Mouse (Mus musculus): ENCODE data around the gene Kctd3. TPM values are rescaled to one million over a fixed set of nuclear protein-coding genes. Genes with fewer than 3 reads are reported as not detected.
"Not testable (repeated sequence)": the region's sequence is repeated elsewhere in the genome, so short reads cannot be mapped to it uniquely, and the experiment has no call there.

The Kctd3 gene
- polyA plus RNA-seq, 1 experiment: 10.4 TPM

DNA sequence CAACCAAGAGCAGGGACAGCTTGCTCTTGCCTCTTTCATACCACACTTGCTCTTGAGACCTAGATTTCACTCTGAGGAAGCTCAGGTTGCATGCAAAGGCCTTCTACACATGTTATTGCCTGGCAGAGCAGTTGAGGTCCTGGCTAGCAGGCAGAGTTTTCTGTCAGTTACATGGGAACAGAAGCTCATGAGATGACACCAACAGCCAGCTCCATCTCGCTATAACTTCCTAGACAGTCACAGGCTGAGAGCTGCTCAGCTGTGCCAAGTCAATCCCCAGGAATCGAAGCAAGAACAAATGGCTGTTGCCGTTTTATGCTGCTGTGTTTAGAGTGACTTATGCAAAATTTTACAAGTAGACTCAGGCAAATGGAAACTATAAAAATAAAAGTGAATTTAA lies 38.7 kb upstream of the Kctd3 start:
- Histone ChIP-seq H3K4me3 (ENCODE audit: insufficient read depth, low read length) (no peak overlapping the region), H3K27ac (ENCODE audit: insufficient read depth, low read depth, low read length) (no peak overlapping the region), H3K4me1 (ENCODE audit: control insufficient read depth, insufficient read depth, low read length) (peaks cover 2% of the 10 kb centered on the region; the same call in 1 of the 2 replicates)
- no peak for TF ChIP-seq CTCF (IDR thresholded peaks at IDR 0.05; ENCODE audit: low read depth, low read length)
- TF ChIP-seq POLR2A (IDR thresholded peaks at IDR 0.05; ENCODE audit: borderline replicate concordance, low read depth, low read length): no peak

DNA sequence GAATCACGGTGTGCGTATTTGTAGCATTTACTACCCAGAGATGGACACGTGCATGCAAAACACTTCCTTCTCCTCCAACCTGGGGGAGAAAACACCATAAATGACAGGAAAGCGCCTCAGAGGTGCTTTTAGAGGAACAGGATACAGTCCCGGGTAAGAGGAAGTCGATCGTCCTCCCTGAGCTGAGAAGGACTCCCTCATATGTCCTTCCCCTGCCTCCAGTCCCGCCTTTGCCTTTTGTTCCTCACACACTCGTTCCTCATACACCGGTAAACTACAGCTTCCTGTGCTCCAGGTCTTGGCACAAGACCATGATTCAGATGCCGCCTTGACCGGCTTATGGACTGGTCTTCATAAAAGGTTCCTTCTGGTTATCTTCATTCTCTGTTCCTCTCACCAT lies 33.6 kb upstream of the Kctd3 start:
- Histone ChIP-seq H3K4me1 (ENCODE audit: control insufficient read depth, insufficient read depth, low read length) (no peaks in the 10 kb centered on the region), H3K27ac (ENCODE audit: insufficient read depth, low read depth, low read length) (no peak overlapping the region), H3K4me3 (ENCODE audit: insufficient read depth, low read length) (no peak overlapping the region)
- TF ChIP-seq CTCF (IDR thresholded peaks at IDR 0.05; ENCODE audit: low read depth, low read length) (no peak), POLR2A (IDR thresholded peaks at IDR 0.05; ENCODE audit: borderline replicate concordance, low read depth, low read length) (no peak)

DNA sequence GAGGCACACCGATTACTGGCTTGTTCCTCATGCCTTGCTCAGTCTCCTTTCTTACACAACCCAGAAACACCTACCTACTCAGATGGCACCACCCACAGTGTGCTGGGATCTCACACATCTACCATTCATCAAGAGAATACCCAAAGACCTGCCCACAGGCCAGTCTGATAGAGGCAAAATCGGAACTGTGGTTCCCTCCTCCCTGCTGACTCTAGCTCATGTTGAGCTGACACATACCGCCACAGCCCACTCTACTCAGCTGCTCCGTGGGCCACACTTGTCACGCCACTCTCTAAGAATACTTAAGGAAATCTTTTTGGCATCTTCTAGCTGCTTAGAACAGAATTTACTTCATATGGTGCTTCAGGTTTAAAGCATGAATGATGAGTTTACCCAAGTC lies 31.7 kb upstream of the Kctd3 start:
- Histone ChIP-seq H3K27ac (ENCODE audit: insufficient read depth, low read depth, low read length) (no peak overlapping the region), H3K4me3 (ENCODE audit: insufficient read depth, low read length) (no peak overlapping the region)
- TF ChIP-seq CTCF (IDR thresholded peaks at IDR 0.05; ENCODE audit: low read depth, low read length): no peak
- TF ChIP-seq POLR2A (IDR thresholded peaks at IDR 0.05; ENCODE audit: borderline replicate concordance, low read depth, low read length): no peak

DNA sequence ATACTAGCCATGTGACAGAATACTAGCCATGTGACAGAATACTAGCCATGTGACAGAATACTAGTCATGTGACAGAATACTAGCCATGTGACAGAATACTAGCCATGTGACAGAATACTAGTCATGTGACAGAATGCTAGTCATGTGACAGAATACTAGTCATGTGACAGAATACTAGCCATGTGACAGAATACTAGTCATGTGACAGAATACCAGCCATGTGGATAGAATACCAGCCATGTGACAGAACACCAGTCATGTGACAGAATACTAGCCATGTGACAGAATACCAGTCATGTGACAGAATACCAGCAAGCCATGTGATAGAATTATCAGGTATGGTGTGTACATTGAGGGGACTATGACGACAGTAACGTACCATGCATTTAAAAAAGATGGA lies 25.2 kb upstream of the Kctd3 start:
- not testable (repeated sequence) for H3K27ac ChIP-seq (ENCODE audit: insufficient read depth, low read depth, low read length); H3K4me3 ChIP-seq (ENCODE audit: insufficient read depth, low read length); H3K4me1 ChIP-seq (ENCODE audit: control insufficient read depth, insufficient read depth, low read length)

More for the DNA sequence above, 31.7 kb upstream of the Kctd3 start:
- H3K4me1 ChIP-seq (ENCODE audit: control insufficient read depth, insufficient read depth, low read length): no peaks in the 10 kb centered on the region

DNA sequence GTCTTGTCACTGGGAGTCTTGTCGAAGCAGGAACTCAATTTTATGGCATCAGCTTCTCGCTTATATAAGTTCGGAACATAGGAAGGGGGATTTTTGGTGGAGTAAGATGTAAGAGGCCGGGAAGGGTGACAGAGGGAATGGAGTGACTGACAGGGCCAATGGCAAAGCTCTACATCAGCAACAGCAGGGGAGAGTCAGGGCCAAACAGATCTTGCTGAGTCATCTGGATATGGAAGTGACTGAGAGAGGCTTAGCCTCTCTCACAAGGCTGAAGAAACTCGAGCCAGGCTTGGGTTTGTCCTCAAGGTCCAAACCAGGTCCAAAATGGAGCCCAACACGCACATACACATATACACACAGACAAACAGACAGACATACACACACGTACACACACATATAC lies 23.3 kb upstream of the Kctd3 start:
- H3K27ac ChIP-seq (ENCODE audit: insufficient read depth, low read depth, low read length): no peak overlapping the region
- no peaks in the 10 kb centered on the region for H3K4me1 ChIP-seq (ENCODE audit: control insufficient read depth, insufficient read depth, low read length)
- TF ChIP-seq CTCF (IDR thresholded peaks at IDR 0.05; ENCODE audit: low read depth, low read length): no peak
- no peak for TF ChIP-seq POLR2A (IDR thresholded peaks at IDR 0.05; ENCODE audit: borderline replicate concordance, low read depth, low read length)
- no peak overlapping the region for H3K4me3 ChIP-seq (ENCODE audit: insufficient read depth, low read length)

DNA sequence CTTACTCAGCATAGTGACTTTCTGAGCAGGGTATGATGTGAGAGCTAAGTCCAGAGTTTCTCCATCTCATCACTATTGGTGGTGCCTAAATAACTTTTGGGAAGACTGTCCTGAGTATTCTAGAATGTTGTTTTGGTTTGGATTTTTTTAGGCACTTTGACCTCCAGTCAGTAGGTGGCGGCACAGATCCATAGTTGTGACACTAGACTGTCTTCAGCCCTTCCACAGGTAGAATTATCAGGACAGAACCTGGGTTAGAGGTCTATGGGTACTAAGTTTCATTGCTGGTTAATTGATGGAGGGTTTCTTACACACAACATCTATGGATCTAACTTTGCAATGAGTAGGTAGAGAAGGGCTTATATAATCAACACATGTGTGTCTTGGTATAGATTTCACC lies 20.6 kb upstream of the Kctd3 start:
- Histone ChIP-seq H3K4me3 (ENCODE audit: insufficient read depth, low read length) (no peak overlapping the region), H3K27ac (ENCODE audit: insufficient read depth, low read depth, low read length) (no peak overlapping the region), H3K4me1 (ENCODE audit: control insufficient read depth, insufficient read depth, low read length) (no peaks in the 10 kb centered on the region)
- TF ChIP-seq POLR2A (IDR thresholded peaks at IDR 0.05; ENCODE audit: borderline replicate concordance, low read depth, low read length) (no peak), CTCF (IDR thresholded peaks at IDR 0.05; ENCODE audit: low read depth, low read length) (no peak)

DNA sequence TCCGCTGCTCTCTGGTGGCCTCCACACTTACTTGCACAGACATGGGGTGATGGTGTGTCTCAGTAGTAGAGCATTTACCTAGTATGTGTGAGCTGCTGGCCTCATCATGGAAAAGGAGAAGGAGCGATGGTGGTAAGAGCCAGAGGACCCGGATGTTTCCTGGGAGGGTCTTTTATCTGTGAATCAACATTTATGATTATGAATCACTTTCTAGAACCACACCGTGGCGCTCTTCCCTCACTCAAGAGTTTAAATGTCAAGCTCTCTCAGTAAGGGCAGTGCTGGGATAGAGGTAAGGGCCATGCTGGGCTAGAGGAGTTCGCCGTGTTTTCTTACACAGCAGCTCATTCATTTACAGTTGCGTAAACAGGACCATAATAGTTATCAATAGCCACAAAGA lies 19.2 kb upstream of the Kctd3 start:
- no peak overlapping the region for H3K4me3 ChIP-seq (ENCODE audit: insufficient read depth, low read length)
- H3K4me1 ChIP-seq (ENCODE audit: control insufficient read depth, insufficient read depth, low read length): no peaks in the 10 kb centered on the region
- TF ChIP-seq CTCF (IDR thresholded peaks at IDR 0.05; ENCODE audit: low read depth, low read length) (no peak), POLR2A (IDR thresholded peaks at IDR 0.05; ENCODE audit: borderline replicate concordance, low read depth, low read length) (no peak)
- H3K27ac ChIP-seq (ENCODE audit: insufficient read depth, low read depth, low read length): no peak overlapping the region

DNA sequence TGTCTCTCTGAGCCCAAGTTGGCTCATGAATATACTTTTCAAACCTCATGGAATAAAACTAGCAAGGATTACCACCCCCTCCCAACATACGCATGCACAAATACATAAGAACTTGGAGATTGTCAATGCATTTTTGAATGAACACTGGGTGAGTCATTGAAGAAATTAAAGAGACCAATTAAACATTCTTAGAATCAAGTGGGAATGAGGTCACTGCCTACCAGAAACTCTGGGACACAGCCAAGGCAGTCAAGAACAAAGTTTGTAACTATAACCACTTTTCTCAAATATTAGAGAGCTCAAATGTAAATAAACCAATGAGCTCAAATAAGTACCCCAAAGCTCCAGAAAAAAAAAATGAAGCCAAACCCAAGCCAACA lies 16.1 kb upstream of the Kctd3 start:
- Histone ChIP-seq H3K27ac (ENCODE audit: insufficient read depth, low read depth, low read length) (no peak overlapping the region), H3K4me1 (ENCODE audit: control insufficient read depth, insufficient read depth, low read length) (no peaks in the 10 kb centered on the region), H3K4me3 (ENCODE audit: insufficient read depth, low read length) (no peak overlapping the region)
- TF ChIP-seq CTCF (IDR thresholded peaks at IDR 0.05; ENCODE audit: low read depth, low read length): no peak
- no peak for TF ChIP-seq POLR2A (IDR thresholded peaks at IDR 0.05; ENCODE audit: borderline replicate concordance, low read depth, low read length)

DNA sequence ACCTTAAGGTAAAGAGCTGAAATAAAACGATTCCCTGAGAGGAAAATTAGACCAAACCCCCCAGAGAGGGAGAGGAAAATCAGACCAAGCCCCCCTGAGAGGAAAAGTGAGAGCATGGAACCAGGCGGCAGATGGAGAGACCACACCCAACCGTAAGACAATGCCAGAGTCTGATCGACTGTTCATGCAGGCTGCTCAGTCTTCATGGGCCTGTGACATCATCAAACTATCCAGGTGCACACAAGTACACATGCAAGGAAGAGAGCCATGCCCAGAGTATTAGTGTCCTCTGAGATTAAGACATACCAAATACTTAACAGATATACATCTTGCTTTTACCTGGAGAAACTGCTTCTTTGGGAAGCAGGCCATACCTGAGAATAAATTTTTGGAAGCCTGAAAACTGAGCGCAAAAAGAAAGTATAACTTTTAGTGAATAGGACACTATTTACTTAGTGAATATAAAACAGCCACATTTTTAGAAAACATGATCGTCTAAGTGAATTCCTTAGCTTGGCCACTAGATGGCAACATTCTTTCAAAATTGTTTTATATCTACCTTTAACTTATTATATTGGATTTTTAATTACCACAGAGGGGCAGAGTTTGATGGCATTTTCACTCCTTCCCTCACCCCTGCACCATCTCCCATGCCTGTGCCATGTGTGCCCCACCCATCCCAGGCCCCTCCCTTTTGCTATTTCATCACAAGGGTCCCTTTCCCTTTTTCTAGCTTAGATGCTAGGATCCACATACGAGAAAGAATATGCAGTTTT lies 15.5 kb upstream of the Kctd3 start:
- TF ChIP-seq CTCF (IDR thresholded peaks at IDR 0.05; ENCODE audit: low read depth, low read length) (peak; percentile 48; the same call in 1 of the 2 replicates), POLR2A (IDR thresholded peaks at IDR 0.05; ENCODE audit: borderline replicate concordance, low read depth, low read length) (no peak)
- H3K4me1 ChIP-seq (ENCODE audit: control insufficient read depth, insufficient read depth, low read length): no peaks in the 10 kb centered on the region
- H3K4me3 ChIP-seq (ENCODE audit: insufficient read depth, low read length): no peak overlapping the region

DNA sequence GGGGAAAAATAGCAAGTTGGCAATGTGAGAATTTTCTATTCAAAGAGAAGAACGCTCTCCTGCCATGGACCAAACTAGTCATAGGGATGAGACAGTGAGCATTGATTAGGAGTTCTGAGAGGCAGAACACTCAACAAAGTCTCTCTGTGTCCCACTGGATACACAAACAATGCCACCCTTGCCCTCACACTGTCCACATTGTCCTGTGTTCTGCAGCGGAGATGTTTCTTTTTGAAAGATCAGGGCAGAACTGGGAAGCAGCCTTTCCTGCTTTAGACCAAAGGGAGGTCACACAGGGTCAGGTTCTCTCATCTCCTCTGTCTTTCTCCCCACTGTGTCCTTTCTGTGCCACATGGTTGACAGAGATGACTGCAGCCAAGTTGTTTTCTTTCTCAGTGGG lies 7.7 kb upstream of the Kctd3 start:
- Histone ChIP-seq H3K4me1 (ENCODE audit: control insufficient read depth, insufficient read depth, low read length) (no peaks in the 10 kb centered on the region), H3K27ac (ENCODE audit: insufficient read depth, low read depth, low read length) (no peak overlapping the region), H3K4me3 (ENCODE audit: insufficient read depth, low read length) (no peak overlapping the region)
- TF ChIP-seq CTCF (IDR thresholded peaks at IDR 0.05; ENCODE audit: low read depth, low read length): no peak
- TF ChIP-seq POLR2A (IDR thresholded peaks at IDR 0.05; ENCODE audit: borderline replicate concordance, low read depth, low read length): no peak

More for the DNA sequence above, 15.5 kb upstream of the Kctd3 start:
- no peak overlapping the region for H3K27ac ChIP-seq (ENCODE audit: insufficient read depth, low read depth, low read length)

DNA sequence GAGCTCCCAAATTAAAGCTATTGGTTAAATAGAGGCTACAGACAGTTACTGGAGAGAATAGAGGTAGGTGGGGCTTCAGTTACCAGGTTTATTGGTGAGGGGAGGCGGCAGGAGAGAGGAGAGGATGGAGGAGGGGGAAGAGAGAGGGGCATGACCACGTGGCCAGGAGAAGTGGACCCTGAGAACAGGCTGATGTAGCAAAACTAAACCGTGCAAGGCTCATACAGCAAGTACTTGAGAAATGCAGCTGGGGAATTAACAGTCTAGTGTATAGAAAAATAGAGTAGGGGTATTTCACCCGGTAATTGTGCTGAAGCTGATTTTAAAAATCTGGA lies 5.9 kb upstream of the Kctd3 start:
- TF ChIP-seq CTCF (IDR thresholded peaks at IDR 0.05; ENCODE audit: low read depth, low read length): no peak
- no peak for TF ChIP-seq POLR2A (IDR thresholded peaks at IDR 0.05; ENCODE audit: borderline replicate concordance, low read depth, low read length)
- Histone ChIP-seq H3K27ac (ENCODE audit: insufficient read depth, low read depth, low read length) (no peak overlapping the region), H3K4me1 (ENCODE audit: control insufficient read depth, insufficient read depth, low read length) (no peaks in the 10 kb centered on the region), H3K4me3 (ENCODE audit: insufficient read depth, low read length) (no peak overlapping the region)
